Mouse (Mus musculus): ENCODE measurements around the gene Trim13.

GRCm38 (mm10) chr14:61569344-61569743, 28.7 kb upstream of the Trim13 start:
- TF ChIP-seq POLR2A (IDR thresholded peaks at IDR 0.05; ENCODE audit: insufficient read length, low read depth) (no peak), E2F4 (IDR thresholded peaks at IDR 0.05; ENCODE audit: insufficient read depth) (no peak), TCF12 (IDR thresholded peaks at IDR 0.05; ENCODE audit: insufficient read depth, poor library complexity, severe bottlenecking) (no peak), USF1 (IDR thresholded peaks at IDR 0.05; ENCODE audit: low read depth) (no peak), POLR2AphosphoS2 (IDR thresholded peaks at IDR 0.05; ENCODE audit: insufficient read length, low read depth) (no peak), MAX (IDR thresholded peaks at IDR 0.05; ENCODE audit: low read depth) (no peak), MYOG (IDR thresholded peaks at IDR 0.05; ENCODE audit: control insufficient read depth in 1 of 3, insufficient read depth in 1 of 3, insufficient read length in 2 of 3, low read depth in 2 of 3) (no peak), TCF3 (IDR thresholded peaks at IDR 0.05; ENCODE audit: insufficient read length, low read depth) (no peak)
